Mouse (Mus musculus): ENCODE results near the gene Nme4. TPM values are rescaled to one million over a fixed set of nuclear protein-coding genes. Genes with fewer than 3 reads are reported as not detected.
"Not testable (repeated sequence)": the region's sequence is repeated elsewhere in the genome, so short reads cannot be mapped to it uniquely, and the experiment has no call there.

Nme4 gene
- polyA plus RNA-seq, 1 experiment from 2014 or later, result 35.3 TPM

DNA sequence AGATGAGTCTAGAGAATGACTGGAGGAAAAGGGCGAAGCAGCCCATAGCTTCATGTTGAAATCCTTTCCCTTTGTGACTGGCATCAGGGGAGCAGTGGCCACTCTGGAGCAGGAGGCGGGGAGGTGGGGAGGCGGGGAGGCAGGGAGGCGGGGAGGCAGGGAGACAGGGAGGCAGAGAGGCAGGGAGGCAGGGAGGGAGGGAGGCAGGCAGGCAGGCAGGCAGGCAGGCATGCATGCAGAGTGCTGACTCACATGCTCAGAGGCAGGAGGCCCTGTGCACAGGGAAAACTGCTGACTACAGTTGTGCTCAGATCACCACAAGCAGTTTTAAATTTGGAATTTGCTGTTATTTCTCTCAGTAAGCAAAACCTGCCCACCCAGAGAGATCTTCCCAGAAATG lies 6.1 kb upstream of the Nme4 start:
- H3K4me3 ChIP-seq (replicated peaks; ENCODE audit: low read length), result no peak overlapping the region
- no peaks in the 10 kb centered on the region for H3K4me1 ChIP-seq (replicated peaks; ENCODE audit: control insufficient read depth, insufficient read depth, low read length)
- H3K4me2 ChIP-seq (ENCODE audit: low read length), result no peak overlapping the region
- no peak for ATAC-seq
- WGBS, result 45% methylated on average over 4 of the region's 4 CpGs
- no peaks in the 10 kb centered on the region for H3K9me3 ChIP-seq (ENCODE audit: control insufficient read depth, low read length)
- no peaks in the 10 kb centered on the region for H3K36me3 ChIP-seq (ENCODE audit: control insufficient read depth, insufficient read depth)
- H3K27me3 ChIP-seq (replicated peaks; ENCODE audit: control insufficient read depth, insufficient read depth, low read length), result no peaks in the 10 kb centered on the region
- H3K27ac ChIP-seq (ENCODE audit: low read length), result no peak overlapping the region
- H3K9ac ChIP-seq (replicated peaks; ENCODE audit: low read depth, low read length), result no peak overlapping the region

DNA sequence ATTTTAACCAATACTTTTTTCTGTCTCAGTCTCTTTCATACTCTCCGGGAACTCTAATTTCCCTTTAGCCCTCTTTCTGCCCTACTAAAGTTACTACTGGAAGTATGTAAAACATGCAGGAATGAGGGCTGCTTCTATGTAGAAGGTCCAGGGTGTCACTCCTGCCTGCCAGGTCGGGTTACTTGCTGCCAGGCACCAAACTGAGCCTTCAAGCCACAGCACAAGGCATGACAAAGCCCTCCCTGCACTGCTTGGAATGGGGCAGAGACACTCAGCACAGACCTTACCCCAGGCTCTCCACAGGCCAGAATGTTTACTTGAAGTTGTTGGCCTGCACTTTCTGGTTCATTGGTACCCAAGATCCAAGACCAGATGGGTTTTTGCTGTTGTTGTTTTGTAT lies 4.8 kb upstream of the Nme4 start:
- Histone ChIP-seq H3K27ac (ENCODE audit: low read length) (no peak overlapping the region), H3K4me2 (ENCODE audit: low read length) (no peak overlapping the region), H3K27me3 (replicated peaks; ENCODE audit: control insufficient read depth, insufficient read depth, low read length) (no peaks in the 10 kb centered on the region), H3K4me1 (replicated peaks; ENCODE audit: control insufficient read depth, insufficient read depth, low read length) (0 out of 2 replicates have a peak, but pooled peaks cover 3% of the 10 kb centered on the region), H3K4me3 (replicated peaks; ENCODE audit: low read length) (no peak overlapping the region), H3K9ac (replicated peaks; ENCODE audit: low read depth, low read length) (no peak overlapping the region), H3K9me3 (ENCODE audit: control insufficient read depth, low read length) (no peaks in the 10 kb centered on the region), H3K36me3 (ENCODE audit: control insufficient read depth, insufficient read depth) (no peaks in the 10 kb centered on the region)
- no peak for ATAC-seq
- WGBS, result 43% methylated on average over 2 of the region's 2 CpGs

DNA sequence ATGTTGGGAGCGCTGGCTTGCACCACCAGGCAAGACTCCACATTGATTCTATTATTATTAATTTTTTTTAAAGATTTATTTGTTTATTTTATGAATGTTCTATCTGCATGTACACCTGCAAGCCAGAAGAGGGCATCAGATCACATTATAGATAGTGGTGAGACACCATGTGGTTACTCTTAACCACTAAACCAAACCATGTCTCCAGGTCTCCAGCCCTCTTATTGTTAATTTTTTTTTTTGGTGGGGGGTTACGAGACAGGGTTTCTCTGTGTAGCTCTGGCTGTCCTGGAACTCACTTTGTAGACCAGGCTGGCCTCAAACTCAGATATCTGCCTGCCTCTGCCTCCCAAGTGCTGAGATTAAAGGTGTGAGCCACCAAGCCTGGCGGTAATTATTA lies 3.9 kb upstream of the Nme4 start:
- not testable (repeated sequence) for H3K27me3 ChIP-seq (replicated peaks; ENCODE audit: control insufficient read depth, insufficient read depth, low read length); H3K4me2 ChIP-seq (ENCODE audit: low read length); H3K36me3 ChIP-seq (ENCODE audit: control insufficient read depth, insufficient read depth); H3K4me3 ChIP-seq (replicated peaks; ENCODE audit: low read length); H3K9me3 ChIP-seq (ENCODE audit: control insufficient read depth, low read length); H3K9ac ChIP-seq (replicated peaks; ENCODE audit: low read depth, low read length); ATAC-seq; H3K27ac ChIP-seq (ENCODE audit: low read length); H3K4me1 ChIP-seq (replicated peaks; ENCODE audit: control insufficient read depth, insufficient read depth, low read length)
- WGBS, result 51% methylated on average over 3 of the region's 3 CpGs

DNA sequence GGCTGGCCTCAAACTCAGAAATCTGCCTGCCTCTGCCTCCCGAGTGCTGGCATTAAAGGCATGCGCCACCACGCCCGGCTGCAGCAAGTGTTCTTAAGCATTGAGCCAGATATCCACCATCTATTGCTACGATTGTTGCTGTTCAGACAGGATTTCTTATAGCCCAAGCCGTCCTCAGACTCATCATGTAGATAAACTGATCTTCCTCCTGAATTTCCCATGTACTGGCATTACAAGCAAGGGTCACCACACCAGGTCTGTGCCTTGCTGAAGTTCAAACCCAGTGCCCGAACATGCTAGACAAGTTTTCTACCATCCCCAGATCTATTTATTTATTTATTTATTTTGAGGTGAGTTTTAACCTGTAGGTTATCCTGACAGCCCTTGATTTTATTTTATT lies 3.1 kb upstream of the Nme4 start:
- no peak overlapping the region for H3K4me2 ChIP-seq (ENCODE audit: low read length)
- H3K4me3 ChIP-seq (replicated peaks; ENCODE audit: low read length), result no peak overlapping the region
- 92% methylated on average over 7 of the region's 7 CpGs for WGBS
- no peaks in the 10 kb centered on the region for H3K27me3 ChIP-seq (replicated peaks; ENCODE audit: control insufficient read depth, insufficient read depth, low read length)
- H3K27ac ChIP-seq (ENCODE audit: low read length), result no peak overlapping the region
- no peak overlapping the region for H3K9ac ChIP-seq (replicated peaks; ENCODE audit: low read depth, low read length)
- no peaks in the 10 kb centered on the region for H3K9me3 ChIP-seq (ENCODE audit: control insufficient read depth, low read length)
- ATAC-seq, result no peak
- no peaks in the 10 kb centered on the region for H3K36me3 ChIP-seq (ENCODE audit: control insufficient read depth, insufficient read depth)
- H3K4me1 ChIP-seq (replicated peaks; ENCODE audit: control insufficient read depth, insufficient read depth, low read length), result 0 out of 2 replicates have a peak, but pooled peaks cover 3% of the 10 kb centered on the region

DNA sequence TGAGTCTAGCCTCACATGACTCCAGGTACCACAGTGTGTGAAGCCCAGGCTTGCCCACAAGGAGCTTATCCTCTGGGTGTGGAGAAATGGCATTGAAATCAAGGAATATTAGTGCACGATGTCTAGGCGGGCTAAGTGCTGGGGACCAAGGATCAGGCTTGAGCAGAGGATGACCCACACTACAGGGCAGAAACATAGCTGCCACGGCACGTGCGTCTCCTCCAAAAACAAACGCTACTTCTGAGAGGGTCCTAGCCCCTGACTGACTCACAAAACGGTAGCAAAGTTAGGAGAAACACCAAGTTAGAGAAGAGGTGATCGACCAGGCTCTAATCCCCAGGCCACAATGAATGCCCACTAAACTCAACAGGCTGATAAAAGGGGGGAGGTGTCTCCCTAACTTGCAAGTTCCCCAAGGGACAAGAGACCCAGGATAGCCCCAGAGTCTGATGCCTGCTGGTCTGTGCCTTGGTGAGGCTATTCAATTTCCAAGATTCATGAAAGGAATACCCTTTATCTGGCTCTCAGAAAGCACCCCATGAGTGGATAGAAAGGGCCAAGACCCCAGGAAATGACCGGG lies 781 bp downstream of the Nme4 start:
- Histone ChIP-seq H3K27ac (ENCODE audit: low read length) (no peak overlapping the region), H3K27me3 (replicated peaks; ENCODE audit: control insufficient read depth, insufficient read depth, low read length) (no peaks in the 10 kb centered on the region), H3K9me3 (ENCODE audit: control insufficient read depth, low read length) (no peaks in the 10 kb centered on the region), H3K9ac (replicated peaks; ENCODE audit: low read depth, low read length) (peak overlapping the region; percentile 79), H3K4me1 (replicated peaks; ENCODE audit: control insufficient read depth, insufficient read depth, low read length) (peaks cover 6% of the 10 kb centered on the region), H3K4me2 (ENCODE audit: low read length) (peak overlapping the region; percentile 72), H3K4me3 (replicated peaks; ENCODE audit: low read length) (peak overlapping the region; percentile 60), H3K36me3 (ENCODE audit: control insufficient read depth, insufficient read depth) (no peaks in the 10 kb centered on the region)
- whole genome bisulfite sequencing, result 27% methylated on average over 9 of the region's 9 CpGs
- ATAC-seq, result no peak

DNA sequence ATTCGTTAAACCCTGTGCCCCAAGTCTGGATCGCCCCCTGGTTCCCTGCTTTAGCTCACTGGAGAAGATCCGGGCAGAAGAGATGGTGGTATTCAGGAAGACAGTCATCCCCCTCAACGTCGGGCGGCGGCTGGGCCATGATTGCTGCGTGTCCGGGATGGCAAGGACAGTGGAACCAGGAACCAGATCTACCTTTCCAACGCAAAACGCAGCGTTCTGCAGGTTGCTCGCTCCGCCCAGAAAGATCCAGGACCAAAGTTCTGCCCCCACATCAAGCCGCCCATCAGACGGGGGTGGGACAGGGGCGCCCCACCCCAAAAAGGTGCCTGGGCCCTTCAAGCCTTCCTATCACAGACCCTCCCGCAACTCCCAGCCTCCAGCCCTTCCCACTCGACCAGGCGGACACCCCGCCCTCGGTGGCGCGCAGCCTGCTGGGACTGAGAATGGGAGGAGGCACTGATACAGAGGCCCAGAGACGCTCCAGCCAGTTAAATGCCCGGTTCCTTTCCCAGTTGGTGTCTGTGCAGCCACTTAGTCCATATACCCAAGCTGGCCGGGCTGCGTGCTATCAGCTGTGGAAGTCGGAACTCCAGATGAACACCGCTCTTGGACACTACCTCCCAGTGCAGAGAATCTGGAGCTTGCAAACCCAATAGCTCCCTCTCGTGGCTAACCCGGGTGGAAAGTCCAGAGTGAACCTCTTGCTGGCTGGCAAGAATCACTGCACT lies 5.3 kb downstream of the Nme4 start, which contains the start of gene Decr2:
Gene Decr2, minus strand, starts transcription at position 433 of the 728 bp plus-strand sequence.
- Histone ChIP-seq H3K9ac (replicated peaks; ENCODE audit: low read depth, low read length) (peak within 1 kb of the TSS; percentile 74), H3K36me3 (ENCODE audit: control insufficient read depth, insufficient read depth) (no peaks in the 10 kb centered on the region), H3K4me2 (ENCODE audit: low read length) (peak within 1 kb of the TSS; percentile 83), H3K4me3 (replicated peaks; ENCODE audit: low read length) (peak within 1 kb of the TSS; percentile 58), H3K27me3 (replicated peaks; ENCODE audit: control insufficient read depth, insufficient read depth, low read length) (no peaks in the 10 kb centered on the region), H3K4me1 (replicated peaks; ENCODE audit: control insufficient read depth, insufficient read depth, low read length) (peaks cover 7% of the 10 kb centered on the region), H3K9me3 (ENCODE audit: control insufficient read depth, low read length) (no peaks in the 10 kb centered on the region), H3K27ac (ENCODE audit: low read length) (peak within 1 kb of the TSS; percentile 68)
- ATAC-seq, result peak; percentile 90
- WGBS, result 1% methylated on average over 32 of the region's 32 CpGs

DNA sequence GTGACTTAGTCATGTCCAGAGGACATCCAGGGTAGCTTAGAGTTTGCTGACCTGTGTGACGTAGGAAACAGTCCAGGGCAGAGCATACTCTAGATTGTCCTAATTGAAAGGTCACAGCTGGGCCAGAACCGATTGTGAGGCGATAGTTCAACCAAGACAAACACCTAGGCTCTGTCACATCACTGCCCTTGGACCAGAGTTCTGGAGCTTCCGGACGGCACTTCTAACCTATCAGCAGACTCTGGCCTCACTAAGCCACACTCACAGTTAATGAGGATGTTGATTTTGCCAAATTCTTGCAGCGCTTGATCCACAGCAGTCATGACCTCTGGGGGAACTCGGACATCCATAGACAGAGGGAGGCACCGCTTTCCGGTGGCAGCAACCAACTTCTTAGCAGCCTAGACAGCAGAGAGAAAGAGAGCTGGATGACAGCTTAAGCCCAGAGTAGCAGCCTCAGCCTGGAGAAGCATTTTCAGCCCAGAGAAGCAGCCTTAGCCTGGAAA lies 8.3 kb downstream of the Nme4 start:
- Histone ChIP-seq H3K27ac (ENCODE audit: low read length) (no peak overlapping the region), H3K36me3 (ENCODE audit: control insufficient read depth, insufficient read depth) (no peaks in the 10 kb centered on the region), H3K27me3 (replicated peaks; ENCODE audit: control insufficient read depth, insufficient read depth, low read length) (no peaks in the 10 kb centered on the region), H3K4me2 (ENCODE audit: low read length) (no peak overlapping the region), H3K9me3 (ENCODE audit: control insufficient read depth, low read length) (no peaks in the 10 kb centered on the region), H3K4me1 (replicated peaks; ENCODE audit: control insufficient read depth, insufficient read depth, low read length) (peaks cover 7% of the 10 kb centered on the region), H3K9ac (replicated peaks; ENCODE audit: low read depth, low read length) (no peak overlapping the region), H3K4me3 (replicated peaks; ENCODE audit: low read length) (no peak overlapping the region)
- no peak for ATAC-seq
- 90% methylated on average over 9 of the region's 9 CpGs for WGBS

DNA sequence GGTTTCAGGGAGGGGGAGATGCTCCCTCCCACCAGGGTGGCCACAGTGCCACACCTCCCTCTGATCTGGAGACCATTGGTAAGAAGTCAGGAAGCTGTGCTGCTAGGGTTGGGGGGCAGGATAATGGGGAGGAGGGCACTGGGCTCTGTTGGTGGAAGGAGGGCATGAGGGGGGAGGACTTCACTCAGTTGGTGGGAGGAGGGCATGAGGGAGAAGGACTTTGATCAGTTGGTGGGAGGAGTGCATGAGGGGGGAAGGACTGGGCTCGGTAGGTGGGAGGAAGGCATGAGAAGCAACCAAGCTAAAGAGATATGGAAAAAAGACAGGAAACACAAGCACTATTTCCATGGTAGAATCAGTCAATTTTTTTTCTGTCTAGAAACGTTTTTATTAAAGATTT lies 14.5 kb downstream of the Nme4 start:
- H3K27me3 ChIP-seq (replicated peaks; ENCODE audit: control insufficient read depth, insufficient read depth, low read length), result no peaks in the 10 kb centered on the region
- no peaks in the 10 kb centered on the region for H3K9me3 ChIP-seq (ENCODE audit: control insufficient read depth, low read length)
- ATAC-seq, result no peak
- H3K27ac ChIP-seq (ENCODE audit: low read length), result no peak overlapping the region
- no peak overlapping the region for H3K4me3 ChIP-seq (replicated peaks; ENCODE audit: low read length)
- no peaks in the 10 kb centered on the region for H3K36me3 ChIP-seq (ENCODE audit: control insufficient read depth, insufficient read depth)
- no peaks in the 10 kb centered on the region for H3K4me1 ChIP-seq (replicated peaks; ENCODE audit: control insufficient read depth, insufficient read depth, low read length)
- 49% methylated on average over 2 of the region's 2 CpGs for WGBS
- H3K4me2 ChIP-seq (ENCODE audit: low read length), result no peak overlapping the region
- H3K9ac ChIP-seq (replicated peaks; ENCODE audit: low read depth, low read length), result no peak overlapping the region

DNA sequence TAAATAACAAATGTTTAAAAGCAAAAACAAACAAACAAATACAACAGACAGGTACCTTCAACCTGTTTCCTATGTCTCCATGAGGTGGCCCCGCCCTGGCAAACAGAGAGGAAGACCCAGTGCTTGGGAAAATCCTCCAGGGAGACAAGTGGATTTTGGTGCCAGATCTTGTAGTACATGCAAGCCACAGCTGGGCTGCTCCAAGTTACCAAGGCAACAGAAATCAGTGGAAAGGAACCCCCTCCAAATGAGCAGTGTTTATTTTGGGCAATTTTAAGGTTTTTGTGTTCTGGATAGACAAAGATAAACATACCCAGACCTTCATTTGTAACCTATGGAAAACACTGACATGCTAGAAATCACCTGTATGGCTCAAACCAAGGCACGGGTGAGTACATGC lies 16.6 kb downstream of the Nme4 start:
- WGBS, result 63% methylated on average over 2 of the region's 2 CpGs
- Histone ChIP-seq H3K4me3 (replicated peaks; ENCODE audit: low read length) (no peak overlapping the region), H3K4me2 (ENCODE audit: low read length) (no peak overlapping the region), H3K27ac (ENCODE audit: low read length) (no peak overlapping the region), H3K36me3 (ENCODE audit: control insufficient read depth, insufficient read depth) (no peaks in the 10 kb centered on the region), H3K9ac (replicated peaks; ENCODE audit: low read depth, low read length) (no peak overlapping the region), H3K9me3 (ENCODE audit: control insufficient read depth, low read length) (no peaks in the 10 kb centered on the region), H3K4me1 (replicated peaks; ENCODE audit: control insufficient read depth, insufficient read depth, low read length) (no peaks in the 10 kb centered on the region), H3K27me3 (replicated peaks; ENCODE audit: control insufficient read depth, insufficient read depth, low read length) (no peaks in the 10 kb centered on the region)
- no peak for ATAC-seq

All from forebrain, embryonic 16.5 days (tissue).